Mouse (Mus musculus): ENCODE measurements around the gene 1700017D01Rik.
"Not testable (repeated sequence)": the region's sequence is repeated elsewhere in the genome, so short reads cannot be mapped to it uniquely, and the experiment has no call there.

1700017D01Rik gene

GRCm38 (mm10) chr19:11130776-11131175 lies at the start of gene 1700017D01Rik:
1700017D01Rik (minus strand) TSS chr19:11130876.
- not testable (repeated sequence) for DNase-seq (ENCODE audit: low spot score in 2 of 2)

GRCm38 (mm10) chr19:11177464-11177863 lies 46.8 kb upstream of the 1700017D01Rik start:
- DNase-seq (ENCODE audit: low spot score in 2 of 2): no peak

GRCm38 (mm10) chr19:11165172-11165571 lies 34.5 kb upstream of the 1700017D01Rik start, which contains the start of gene 1700025F22Rik:
1700025F22Rik (minus strand) TSS chr19:11165320.
- DNase-seq (ENCODE audit: low spot score in 2 of 2): no peak

GRCm38 (mm10) chr19:11157890-11158289 lies 27.2 kb upstream of the 1700017D01Rik start:
- DNase-seq (ENCODE audit: low spot score in 2 of 2): not testable (repeated sequence)

- DNase-seq (ENCODE audit: low spot score in 2 of 2): no peak
These were observed 4.7 kb upstream of the 1700017D01Rik start for GRCm38 (mm10) chr19:11135336-11135735.

GRCm38 (mm10) chr19:11134852-11135251 lies 4.2 kb upstream of the 1700017D01Rik start:
- DNase-seq (ENCODE audit: low spot score in 2 of 2): no peak

- DNase-seq (ENCODE audit: low spot score in 2 of 2): no peak
These were observed 974 bp downstream of the 1700017D01Rik start for GRCm38 (mm10) chr19:11129702-11130101.

GRCm38 (mm10) chr19:11121016-11121420 lies 9.7 kb downstream of the 1700017D01Rik start:
- not testable (repeated sequence) for DNase-seq (ENCODE audit: low spot score in 2 of 2)

GRCm38 (mm10) chr19:11119338-11119737 lies 11.3 kb downstream of the 1700017D01Rik start:
- no peak for DNase-seq (ENCODE audit: low spot score in 2 of 2)

GRCm38 (mm10) chr19:11107746-11108145 lies 22.9 kb downstream of the 1700017D01Rik start:
- no peak for DNase-seq (ENCODE audit: low spot score in 2 of 2)

- no peak for DNase-seq (ENCODE audit: low spot score in 2 of 2)
These were observed 28.8 kb downstream of the 1700017D01Rik start for GRCm38 (mm10) chr19:11101880-11102279.

- no peak for DNase-seq (ENCODE audit: low spot score in 2 of 2)
These were observed 32.3 kb downstream of the 1700017D01Rik start for GRCm38 (mm10) chr19:11098401-11098800.

GRCm38 (mm10) chr19:11092131-11092530 lies 38.5 kb downstream of the 1700017D01Rik start:
- not testable (repeated sequence) for DNase-seq (ENCODE audit: low spot score in 2 of 2)

- no peak for DNase-seq (ENCODE audit: low spot score in 2 of 2)
These were observed 49.7 kb downstream of the 1700017D01Rik start, which contains the start of gene Ms4a8a for GRCm38 (mm10) chr19:11080934-11081333. Ms4a8a (minus strand) TSS chr19:11081102.

GRCm38 (mm10) chr19:11070364-11070763 lies 60.3 kb downstream of the 1700017D01Rik start:
- no peak for DNase-seq (ENCODE audit: low spot score in 2 of 2)

- DNase-seq (ENCODE audit: low spot score in 2 of 2): no peak
These were observed 65.3 kb downstream of the 1700017D01Rik start for GRCm38 (mm10) chr19:11065202-11065875.

- DNase-seq (ENCODE audit: low spot score in 2 of 2): no peak
These were observed 69.8 kb downstream of the 1700017D01Rik start for GRCm38 (mm10) chr19:11060900-11061299.

- no peak for DNase-seq (ENCODE audit: low spot score in 2 of 2)
These were observed 70.7 kb downstream of the 1700017D01Rik start for GRCm38 (mm10) chr19:11059967-11060366.

- DNase-seq (ENCODE audit: low spot score in 2 of 2): not testable (repeated sequence)
These were observed 75.0 kb downstream of the 1700017D01Rik start for GRCm38 (mm10) chr19:11055700-11056099.

GRCm38 (mm10) chr19:11053277-11053676 lies 77.4 kb downstream of the 1700017D01Rik start:
- DNase-seq (ENCODE audit: low spot score in 2 of 2): no peak

GRCm38 (mm10) chr19:11052877-11053276 lies 77.8 kb downstream of the 1700017D01Rik start:
- no peak for DNase-seq (ENCODE audit: low spot score in 2 of 2)

- no peak for DNase-seq (ENCODE audit: low spot score in 2 of 2)
These were observed 80.4 kb downstream of the 1700017D01Rik start for GRCm38 (mm10) chr19:11050286-11050685.

GRCm38 (mm10) chr19:11049426-11049825 lies 81.2 kb downstream of the 1700017D01Rik start:
- no peak for DNase-seq (ENCODE audit: low spot score in 2 of 2)

Measured in frontal cortex, postnatal 14 days (tissue).